Mouse (Mus musculus) forebrain, embryonic 16.5 days (tissue): ENCODE measurements around the gene Gm11939. TPM values are rescaled to one million over a fixed set of nuclear protein-coding genes. Genes with fewer than 3 reads are reported as not detected.
"Not testable (repeated sequence)": the region's sequence is repeated elsewhere in the genome, so short reads cannot be mapped to it uniquely, and the experiment has no call there.

Experiments
- ATAC-seq: fragments of 200-750 bp; cut with Nextera tagmentation; 2 replicates; pipeline ENCODE4 v1.8.0; 2017; ENCODE audit warnings: mild to moderate bottlenecking, moderate library complexity
- H3K27ac ChIP-seq: fragments of 300-500 bp; sonication (generic); 2 replicates; pipeline ENCODE4 v1.5.1; 2014; ENCODE audit warnings: low read length, control low read depth
- H3K27me3 ChIP-seq: fragments of 300-500 bp; sonication (generic); replicated peaks from 2 replicates; pipeline ENCODE4 v1.6.1; 2014; ENCODE audit warnings: low read length; ENCODE audit not compliant: control insufficient read depth, insufficient read depth
- H3K36me3 ChIP-seq: fragments of 300-500 bp; sonication (generic); 2 replicates; pipeline ENCODE4 v1.6.1; 2014; ENCODE audit not compliant: control insufficient read depth, insufficient read depth
- H3K4me1 ChIP-seq: fragments of 300-500 bp; sonication (generic); replicated peaks from 2 replicates; pipeline ENCODE4 v1.6.1; 2014; ENCODE audit warnings: low read length; ENCODE audit not compliant: control insufficient read depth, insufficient read depth
- H3K4me2 ChIP-seq: fragments of 300-500 bp; sonication (generic); 2 replicates; pipeline ENCODE4 v1.6.1; 2014; ENCODE audit warnings: mild to moderate bottlenecking, low read length, control low read depth
- H3K4me3 ChIP-seq: fragments of 300-500 bp; sonication (generic); replicated peaks from 2 replicates; pipeline ENCODE4 v1.5.1; 2014; ENCODE audit warnings: mild to moderate bottlenecking, low read length, control low read depth
- H3K9ac ChIP-seq: fragments of 300-500 bp; sonication (generic); replicated peaks from 2 replicates; pipeline ENCODE4 v1.6.1; 2014; ENCODE audit warnings: low read depth, low read length, control low read depth
- H3K9me3 ChIP-seq: fragments of 300-500 bp; sonication (generic); 2 replicates; pipeline ENCODE4 v1.6.1; 2016; ENCODE audit warnings: low read length; ENCODE audit not compliant: control insufficient read depth
- WGBS: fragments of 180-500 bp; shearing (Covaris S2); extraction: QIAGEN DNeasy Blood & Tissue Kit; methylation state at CpG from one replicate; pipeline ENCODE4 v1.1.7; 2014; 5-methylcytosine and 5-hydroxymethylcytosine counted together
- polyA plus RNA-seq: library from polyadenylated mRNA; unstranded; fragments of >200 nt; fragmentation: Nextera tagmentation; extraction: Ambion mirVana; gene quantifications from 2 replicates; pipeline ENCODE4 v1.2.1, GENCODE M21; 2015

The Gm11939 gene
- polyA plus RNA-seq, result not detected in 2 replicates

- no peaks in the 10 kb centered on the region for H3K9me3 ChIP-seq
- 92% methylated on average over 9 of the region's 9 CpGs for WGBS
- no peak within 1 kb of the TSS for H3K27ac ChIP-seq
- ATAC-seq, result no peak
- H3K36me3 ChIP-seq, result no peaks in the 10 kb centered on the region
- H3K27me3 ChIP-seq, result no peaks in the 10 kb centered on the region
- H3K4me2 ChIP-seq, result no peak within 1 kb of the TSS
- H3K4me1 ChIP-seq, result no peaks in the 10 kb centered on the region
- H3K9ac ChIP-seq, result no peak within 1 kb of the TSS
- H3K4me3 ChIP-seq, result no peak within 1 kb of the TSS
These were observed at the start of gene Gm11939 for GRCm38 (mm10) chr11:99559366-99559765. Gene Gm11939 (minus strand): TSS chr11:99559466.

- H3K4me1 ChIP-seq, H3K27me3 ChIP-seq, H3K27ac ChIP-seq, H3K4me3 ChIP-seq, H3K4me2 ChIP-seq, H3K9me3 ChIP-seq, ATAC-seq, H3K36me3 ChIP-seq, H3K9ac ChIP-seq: not testable (repeated sequence)
- WGBS, result 76% methylated on average over 1 of the region's 1 CpGs
These were observed 43.9 kb upstream of the Gm11939 start, which contains the start of gene Gm11938 for GRCm38 (mm10) chr11:99603208-99603607. Gene Gm11938 (minus strand): TSS chr11:99603308.

GRCm38 (mm10) chr11:99597742-99598141 is 38.5 kb upstream of the Gm11939 start, which contains the start of gene Krtap9-3:
Gene Krtap9-3 (minus strand): TSS chr11:99598105.
- H3K9me3 ChIP-seq, ATAC-seq, H3K4me2 ChIP-seq, H3K27me3 ChIP-seq, H3K36me3 ChIP-seq, H3K4me3 ChIP-seq, H3K9ac ChIP-seq, H3K4me1 ChIP-seq, H3K27ac ChIP-seq: not testable (repeated sequence)
- WGBS, result 79% methylated on average over 6 of the region's 6 CpGs

- Histone ChIP-seq H3K27me3 (no peaks in the 10 kb centered on the region), H3K9ac (no peak within 1 kb of the TSS), H3K36me3 (no peaks in the 10 kb centered on the region), H3K27ac (no peak within 1 kb of the TSS), H3K9me3 (no peaks in the 10 kb centered on the region), H3K4me2 (no peak within 1 kb of the TSS), H3K4me1 (no peaks in the 10 kb centered on the region), H3K4me3 (no peak within 1 kb of the TSS)
- ATAC-seq, result no peak
- WGBS, result 87% methylated on average over 6 of the region's 6 CpGs
These were observed 31.7 kb upstream of the Gm11939 start, which contains the start of gene Krtap1-3 for GRCm38 (mm10) chr11:99590981-99591380. Gene Krtap1-3 (minus strand): TSS chr11:99591339.

- H3K9me3 ChIP-seq, result no peaks in the 10 kb centered on the region
- H3K4me3 ChIP-seq, result no peak overlapping the region
- no peaks in the 10 kb centered on the region for H3K27me3 ChIP-seq
- H3K27ac ChIP-seq, result no peak overlapping the region
- no peaks in the 10 kb centered on the region for H3K4me1 ChIP-seq
- no peaks in the 10 kb centered on the region for H3K36me3 ChIP-seq
- H3K9ac ChIP-seq, result no peak overlapping the region
- 76% methylated on average over 7 of the region's 7 CpGs for WGBS
- no peak overlapping the region for H3K4me2 ChIP-seq
- no peak for ATAC-seq
These were observed 25.8 kb upstream of the Gm11939 start for GRCm38 (mm10) chr11:99585096-99585495.

- 73% methylated on average over 5 of the region's 5 CpGs for WGBS
- Histone ChIP-seq H3K27ac (no peak within 1 kb of the TSS), H3K4me2 (no peak within 1 kb of the TSS), H3K4me1 (no peaks in the 10 kb centered on the region), H3K9ac (no peak within 1 kb of the TSS), H3K36me3 (no peaks in the 10 kb centered on the region), H3K27me3 (no peaks in the 10 kb centered on the region), H3K4me3 (no peak within 1 kb of the TSS), H3K9me3 (no peaks in the 10 kb centered on the region)
- no peak for ATAC-seq
These were observed 24.0 kb upstream of the Gm11939 start, which contains the start of gene Krtap1-4 for GRCm38 (mm10) chr11:99583245-99583704. Gene Krtap1-4 (minus strand): TSS chr11:99583654.

- Histone ChIP-seq H3K4me3 (no peak overlapping the region), H3K27ac (no peak overlapping the region), H3K4me2 (no peak overlapping the region), H3K27me3 (no peaks in the 10 kb centered on the region), H3K4me1 (no peaks in the 10 kb centered on the region), H3K36me3 (no peaks in the 10 kb centered on the region), H3K9me3 (no peaks in the 10 kb centered on the region), H3K9ac (no peak overlapping the region)
- 71% methylated on average over 6 of the region's 6 CpGs for WGBS
- ATAC-seq, result no peak
These were observed 22.3 kb upstream of the Gm11939 start for GRCm38 (mm10) chr11:99581564-99581963.

GRCm38 (mm10) chr11:99581051-99581450 is 21.8 kb upstream of the Gm11939 start:
- H3K4me1 ChIP-seq, result no peaks in the 10 kb centered on the region
- no peaks in the 10 kb centered on the region for H3K27me3 ChIP-seq
- H3K9ac ChIP-seq, result no peak overlapping the region
- 88% methylated on average over 5 of the region's 5 CpGs for WGBS
- H3K4me3 ChIP-seq, result no peak overlapping the region
- no peaks in the 10 kb centered on the region for H3K36me3 ChIP-seq
- no peak overlapping the region for H3K4me2 ChIP-seq
- no peak overlapping the region for H3K27ac ChIP-seq
- H3K9me3 ChIP-seq, result no peaks in the 10 kb centered on the region
- ATAC-seq, result no peak

GRCm38 (mm10) chr11:99580636-99581035 is 21.4 kb upstream of the Gm11939 start, which contains the start of gene Krtap1-5:
Gene Krtap1-5 (minus strand): TSS chr11:99581016.
- no peak within 1 kb of the TSS for H3K27ac ChIP-seq
- no peaks in the 10 kb centered on the region for H3K36me3 ChIP-seq
- H3K4me3 ChIP-seq, result no peak within 1 kb of the TSS
- no peak within 1 kb of the TSS for H3K9ac ChIP-seq
- ATAC-seq, result no peak
- H3K27me3 ChIP-seq, result no peaks in the 10 kb centered on the region
- H3K4me1 ChIP-seq, result no peaks in the 10 kb centered on the region
- 87% methylated on average over 6 of the region's 6 CpGs for WGBS
- H3K9me3 ChIP-seq, result no peaks in the 10 kb centered on the region
- H3K4me2 ChIP-seq, result no peak within 1 kb of the TSS

GRCm38 (mm10) chr11:99574106-99574505 is 14.8 kb upstream of the Gm11939 start:
- Histone ChIP-seq H3K36me3 (no peaks in the 10 kb centered on the region), H3K27ac (no peak overlapping the region), H3K4me3 (no peak overlapping the region; the same call in 1 of the 2 replicates), H3K27me3 (no peaks in the 10 kb centered on the region), H3K9me3 (no peaks in the 10 kb centered on the region), H3K9ac (0 out of 2 replicates have a peak overlapping the region, but pooled peaks have one; percentile 10), H3K4me1 (no peaks in the 10 kb centered on the region), H3K4me2 (peak overlapping the region; percentile 44)
- peak; percentile 78 for ATAC-seq
- WGBS, result 3% methylated on average over 7 of the region's 7 CpGs
